Mouse (Mus musculus): Measurements from ENCODE around the gene Psmb6. TPM values are rescaled to one million over a fixed set of nuclear protein-coding genes. Genes with fewer than 3 reads are reported as not detected.
A peak's percentile ranks its signal among the peaks of the same experiment; 100 is the strongest.
"Not testable (repeated sequence)": the region's sequence is repeated elsewhere in the genome, so short reads cannot be mapped to it uniquely, and the experiment has no call there.

The Psmb6 gene
- polyA plus RNA-seq, 1 experiment from 2014 or later: 419 TPM

GRCm38 (mm10) chr11:70509753-70510564 lies 15.2 kb upstream of the Psmb6 start:
- Histone ChIP-seq H3K4me2 (no peak overlapping the region; the same call in 1 of the 2 replicates), H3K4me3 (replicated peaks) (no peak overlapping the region), H3K36me3 (no peaks in the 10 kb centered on the region), H3K27ac (no peak overlapping the region), H3K9ac (no peak overlapping the region), H3K27me3 (peaks cover 30% of the 10 kb centered on the region), H3K4me1 (replicated peaks) (peaks cover 16% of the 10 kb centered on the region), H3K9me3 (replicated peaks) (no peaks in the 10 kb centered on the region)
- DNase-seq: no peak
- no peak for ATAC-seq (ENCODE audit: low read depth)
- WGBS (ENCODE audit: insufficient replicate concordance): 14% methylated on average over 19 of the region's 19 CpGs

DNA sequence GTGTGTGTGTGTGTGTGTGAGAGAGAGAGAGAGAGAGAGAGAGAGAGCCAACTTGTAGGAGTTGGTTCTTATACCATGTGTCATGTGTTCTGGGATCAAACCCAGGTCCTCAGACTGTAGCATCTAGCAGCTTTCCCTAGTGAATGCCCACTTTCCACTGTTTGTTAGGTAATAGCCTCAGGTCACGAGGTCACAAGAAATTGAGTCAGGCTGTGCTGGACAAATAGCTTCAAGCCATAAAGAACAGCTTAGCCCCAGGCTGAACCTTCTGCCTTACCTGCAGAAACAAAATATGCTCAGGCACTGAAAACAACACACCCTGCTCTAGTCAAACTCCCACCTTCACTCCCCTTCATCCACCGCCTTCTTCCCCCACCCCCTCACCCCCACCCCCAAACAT lies 13.9 kb upstream of the Psmb6 start:
- Histone ChIP-seq H3K9ac (no peak overlapping the region), H3K27ac (no peak overlapping the region), H3K27me3 (peaks cover 30% of the 10 kb centered on the region), H3K4me2 (no peak overlapping the region), H3K36me3 (no peaks in the 10 kb centered on the region), H3K4me3 (replicated peaks) (no peak overlapping the region), H3K4me1 (replicated peaks) (0 out of 2 replicates have a peak, but pooled peaks cover 6% of the 10 kb centered on the region), H3K9me3 (replicated peaks) (no peaks in the 10 kb centered on the region)
- DNase-seq (no peak), ATAC-seq (ENCODE audit: low read depth) (no peak)
- 49% methylated on average over 2 of the region's 2 CpGs for WGBS (ENCODE audit: insufficient replicate concordance)

GRCm38 (mm10) chr11:70511825-70512224 lies 13.3 kb upstream of the Psmb6 start:
- Histone ChIP-seq H3K27me3 (peaks cover 30% of the 10 kb centered on the region), H3K4me1 (replicated peaks) (0 out of 2 replicates have a peak, but pooled peaks cover 8% of the 10 kb centered on the region), H3K4me3 (replicated peaks) (no peak overlapping the region), H3K9ac (no peak overlapping the region), H3K36me3 (no peaks in the 10 kb centered on the region), H3K9me3 (replicated peaks) (no peaks in the 10 kb centered on the region), H3K4me2 (no peak overlapping the region), H3K27ac (no peak overlapping the region)
- WGBS (ENCODE audit: insufficient replicate concordance): 68% methylated on average over 7 of the region's 7 CpGs
- ATAC-seq (ENCODE audit: low read depth): no peak
- DNase-seq: no peak

DNA sequence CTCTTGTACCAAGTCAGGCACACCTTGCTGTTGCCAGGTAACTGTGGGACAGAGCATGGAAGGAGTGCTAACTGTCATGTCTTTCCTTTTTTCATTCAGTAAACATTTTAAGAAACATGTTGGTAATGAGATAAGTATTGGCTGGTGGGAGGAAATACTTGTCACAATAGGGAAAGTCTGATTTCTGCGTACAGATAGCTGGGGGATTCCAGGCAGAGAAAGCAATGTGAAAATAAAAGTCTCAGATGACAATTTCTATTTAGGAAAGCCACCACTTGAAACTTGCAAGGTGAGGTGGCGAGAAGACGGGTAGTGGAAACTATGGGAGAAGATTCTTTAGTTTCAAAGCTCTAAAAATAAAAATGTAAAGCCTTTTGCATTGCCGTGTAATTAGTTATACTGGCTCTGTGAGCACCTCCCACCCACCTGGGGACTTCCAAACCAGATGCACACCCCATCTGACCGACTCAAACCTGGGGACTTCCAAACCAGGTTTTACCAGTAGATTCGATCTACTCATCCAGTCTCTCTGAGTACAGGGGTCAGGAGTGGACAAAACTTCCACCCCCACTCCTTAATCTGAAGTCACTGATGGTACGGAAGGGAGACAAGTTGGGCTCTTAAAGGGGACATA lies 12.3 kb upstream of the Psmb6 start:
- ATAC-seq (ENCODE audit: low read depth) (no peak), DNase-seq (no peak)
- H3K36me3 ChIP-seq: no peaks in the 10 kb centered on the region
- H3K4me3 ChIP-seq (replicated peaks): no peak overlapping the region
- no peaks in the 10 kb centered on the region for H3K9me3 ChIP-seq (replicated peaks)
- WGBS (ENCODE audit: insufficient replicate concordance): 52% methylated on average over 7 of the region's 7 CpGs
- H3K27me3 ChIP-seq: peaks cover 24% of the 10 kb centered on the region
- H3K9ac ChIP-seq: no peak overlapping the region
- no peak overlapping the region for H3K4me2 ChIP-seq
- H3K27ac ChIP-seq: no peak overlapping the region
- peaks cover 12% of the 10 kb centered on the region for H3K4me1 ChIP-seq (replicated peaks)

- H3K36me3 ChIP-seq: no peaks in the 10 kb centered on the region
- H3K27me3 ChIP-seq: peaks cover 22% of the 10 kb centered on the region
- H3K4me1 ChIP-seq (replicated peaks): peaks cover 18% of the 10 kb centered on the region
- no peaks in the 10 kb centered on the region for H3K9me3 ChIP-seq (replicated peaks)
- DNase-seq: no peak
- H3K27ac ChIP-seq: no peak overlapping the region
- H3K4me2 ChIP-seq: no peak overlapping the region
- no peak overlapping the region for H3K4me3 ChIP-seq (replicated peaks)
- H3K9ac ChIP-seq: no peak overlapping the region
- no peak for ATAC-seq (ENCODE audit: low read depth)
- 62% methylated on average over 11 of the region's 11 CpGs for WGBS (ENCODE audit: insufficient replicate concordance)
Observed at GRCm38 (mm10) chr11:70513520-70513919, 11.6 kb upstream of the Psmb6 start.

- 69% methylated on average over 7 of the region's 7 CpGs for WGBS (ENCODE audit: insufficient replicate concordance)
- ATAC-seq (ENCODE audit: low read depth): no peak
Observed at GRCm38 (mm10) chr11:70514288-70514687, 10.9 kb upstream of the Psmb6 start, which contains the start of gene Vmo1. Gene Vmo1, minus strand, starts transcription at chr11:70514616.

DNA sequence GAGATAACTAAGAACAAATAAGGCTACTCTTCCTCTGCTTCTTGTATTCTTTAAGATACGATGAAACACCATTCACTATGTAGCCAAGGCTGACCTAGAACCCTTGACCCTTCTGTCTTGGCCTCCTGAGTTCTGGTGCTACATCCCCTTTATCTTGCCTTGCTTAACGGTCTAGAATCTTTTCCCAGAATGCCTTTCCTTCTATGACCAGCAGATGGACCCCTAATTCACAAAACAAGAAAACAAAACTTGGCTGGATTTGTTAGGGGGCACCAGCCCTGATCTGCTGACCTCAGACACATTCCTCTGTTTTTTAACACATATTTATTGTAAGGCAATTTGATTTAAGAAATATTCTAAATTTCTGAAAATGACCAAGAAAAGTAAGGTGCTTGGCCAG lies 8.8 kb upstream of the Psmb6 start:
- WGBS (ENCODE audit: insufficient replicate concordance): 19% methylated on average over 2 of the region's 2 CpGs
- Histone ChIP-seq H3K9ac (no peak overlapping the region), H3K4me1 (replicated peaks) (peaks cover 33% of the 10 kb centered on the region), H3K27ac (no peak overlapping the region), H3K27me3 (peaks cover 15% of the 10 kb centered on the region), H3K4me2 (no peak overlapping the region), H3K36me3 (no peaks in the 10 kb centered on the region), H3K9me3 (replicated peaks) (no peaks in the 10 kb centered on the region), H3K4me3 (replicated peaks) (no peak overlapping the region)
- ATAC-seq (ENCODE audit: low read depth): no peak
- peak; percentile 20 for DNase-seq

More at GRCm38 (mm10) chr11:70514288-70514687, 10.9 kb upstream of the Psmb6 start, which contains the start of gene Vmo1:
- H3K27me3 ChIP-seq: peaks cover 16% of the 10 kb centered on the region
- no peaks in the 10 kb centered on the region for H3K36me3 ChIP-seq
- H3K4me2 ChIP-seq: no peak within 1 kb of the TSS
- no peaks in the 10 kb centered on the region for H3K9me3 ChIP-seq (replicated peaks)
- no peak within 1 kb of the TSS for H3K4me3 ChIP-seq (replicated peaks)
- no peak within 1 kb of the TSS for H3K27ac ChIP-seq
- DNase-seq: no peak
- H3K9ac ChIP-seq: no peak within 1 kb of the TSS
- peaks cover 26% of the 10 kb centered on the region for H3K4me1 ChIP-seq (replicated peaks)

GRCm38 (mm10) chr11:70518436-70518835 lies 6.7 kb upstream of the Psmb6 start:
- WGBS (ENCODE audit: insufficient replicate concordance): 31% methylated on average over 1 of the region's 1 CpGs
- Histone ChIP-seq H3K4me2 (peak overlapping the region; percentile 57; the same call in 1 of the 2 replicates), H3K4me1 (replicated peaks) (peaks cover 33% of the 10 kb centered on the region), H3K9me3 (replicated peaks) (no peaks in the 10 kb centered on the region), H3K27me3 (peaks cover 15% of the 10 kb centered on the region), H3K4me3 (replicated peaks) (no peak overlapping the region), H3K9ac (no peak overlapping the region), H3K36me3 (no peaks in the 10 kb centered on the region), H3K27ac (peak overlapping the region; percentile 40; the same call in 1 of the 2 replicates)
- ATAC-seq (ENCODE audit: low read depth) (no peak), DNase-seq (no peak)

- Histone ChIP-seq H3K36me3 (no peaks in the 10 kb centered on the region), H3K4me2 (peak within 1 kb of the TSS; percentile 57), H3K4me1 (replicated peaks) (peaks cover 33% of the 10 kb centered on the region), H3K9me3 (replicated peaks) (no peaks in the 10 kb centered on the region), H3K27ac (peak within 1 kb of the TSS; percentile 64), H3K27me3 (peaks cover 15% of the 10 kb centered on the region), H3K4me3 (replicated peaks) (peak within 1 kb of the TSS; percentile 43), H3K9ac (peak within 1 kb of the TSS; percentile 58)
- WGBS (ENCODE audit: insufficient replicate concordance): 60% methylated on average over 10 of the region's 10 CpGs
- DNase-seq (no peak), ATAC-seq (ENCODE audit: low read depth) (peak; percentile 44)
Observed at GRCm38 (mm10) chr11:70518923-70519322, 6.2 kb upstream of the Psmb6 start, which contains the start of gene Gltpd2. Gene Gltpd2, plus strand, starts transcription at chr11:70519196.

GRCm38 (mm10) chr11:70520178-70520769 lies 4.9 kb upstream of the Psmb6 start:
- WGBS (ENCODE audit: insufficient replicate concordance): 28% methylated on average over 41 of the region's 41 CpGs
- Histone ChIP-seq H3K9ac (peak overlapping the region; percentile 58; the same call in 1 of the 2 replicates), H3K4me3 (replicated peaks) (peak overlapping the region; percentile 43), H3K4me2 (peak overlapping the region; percentile 57), H3K27me3 (peaks cover 15% of the 10 kb centered on the region), H3K36me3 (no peaks in the 10 kb centered on the region), H3K4me1 (replicated peaks) (peaks cover 37% of the 10 kb centered on the region), H3K9me3 (replicated peaks) (no peaks in the 10 kb centered on the region), H3K27ac (peak overlapping the region; percentile 64)
- ATAC-seq (ENCODE audit: low read depth) (peak; percentile 7; the same call in 1 of the 2 replicates), DNase-seq (no peak)

DNA sequence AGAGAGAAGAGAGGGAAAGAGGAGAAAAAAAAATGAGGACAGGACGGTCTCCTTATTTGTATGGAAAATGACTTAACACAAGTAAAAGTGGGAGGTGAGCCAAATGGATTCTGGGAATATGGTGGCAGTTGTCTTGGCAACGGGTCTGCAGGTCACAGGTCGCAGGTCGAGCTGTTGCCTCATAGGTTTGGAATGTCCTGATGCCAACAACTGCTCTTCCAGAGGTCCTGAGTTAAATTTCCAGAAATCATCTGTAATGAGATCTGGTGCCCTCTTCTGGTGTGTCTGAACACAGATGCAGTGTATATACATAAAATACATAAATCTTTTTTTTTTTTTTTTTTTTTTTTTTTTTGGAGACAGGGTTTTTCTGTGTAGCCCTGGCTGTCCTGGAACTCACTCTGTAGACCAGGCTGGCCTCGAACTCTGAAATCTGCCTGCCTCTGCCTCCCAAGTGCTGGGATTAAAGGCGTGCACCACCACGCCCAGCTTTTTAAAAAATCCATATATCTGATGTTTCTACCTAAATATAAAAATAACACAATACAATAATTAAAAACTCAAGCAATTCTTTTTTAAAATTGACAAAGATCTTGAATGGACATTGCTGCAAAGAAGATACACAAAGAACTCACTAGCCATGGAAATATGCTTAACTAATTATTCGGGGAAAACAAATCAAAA lies 1.7 kb upstream of the Psmb6 start:
- WGBS (ENCODE audit: insufficient replicate concordance): 77% methylated on average over 8 of the region's 8 CpGs
- H3K4me2 ChIP-seq; H3K27ac ChIP-seq; H3K9ac ChIP-seq; H3K4me3 ChIP-seq (replicated peaks); DNase-seq; ATAC-seq (ENCODE audit: low read depth); H3K9me3 ChIP-seq (replicated peaks): not testable (repeated sequence)
- Histone ChIP-seq H3K27me3 (peaks cover 15% of the 10 kb centered on the region), H3K4me1 (replicated peaks) (peaks cover 37% of the 10 kb centered on the region), H3K36me3 (peaks cover 25% of the 10 kb centered on the region)

All from liver, embryonic 13.5 days (tissue).